Mouse (Mus musculus) G1E (cell line): ENCODE measurements around the gene Sdk1. TPM values are rescaled to one million over a fixed set of nuclear protein-coding genes. Genes with fewer than 3 reads are reported as not detected.

Experiments
- ATAC-seq: 2 replicates; pipeline ENCODE4 v1.8.0; 2016; ENCODE audit warnings: mild to moderate bottlenecking; ENCODE audit not compliant: insufficient number of reproducible peaks, poor library complexity, low FRiP score, severe bottlenecking; ENCODE audit errors: extremely low read depth
- DNase-seq: peaks from one replicate; pipeline ENCODE4 v3.0.0; 2012; ENCODE audit warnings: low spot score
- H3K27me3 ChIP-seq: 2 replicates; pipeline ENCODE4 v1.6.1; 2012; ENCODE audit warnings: mild to moderate bottlenecking, low read length, inconsistent platforms; ENCODE audit not compliant: insufficient read depth
- H3K36me3 ChIP-seq: replicated peaks from 2 replicates; pipeline ENCODE3; 2012; ENCODE audit warnings: mild to moderate bottlenecking, inconsistent platforms
- H3K4me1 ChIP-seq: 2 replicates; pipeline ENCODE4 v1.6.1; 2012; ENCODE audit warnings: low read depth, low read length, inconsistent platforms, mixed read lengths; ENCODE audit not compliant: insufficient read depth
- H3K4me3 ChIP-seq: 2 replicates; pipeline ENCODE4 v1.5.1; 2012; ENCODE audit warnings: low read depth, mild to moderate bottlenecking, inconsistent platforms, low read length, moderate library complexity, mixed read lengths
- H3K9me3 ChIP-seq: replicated peaks from 2 replicates; pipeline ENCODE4 v1.6.1; 2012; ENCODE audit warnings: inconsistent platforms
- CTCF ChIP-seq: IDR thresholded peaks from 2 replicates; pipeline ENCODE4 v1.5.1; 2012; ENCODE audit warnings: low read depth, low read length, inconsistent platforms, mixed read lengths
- GATA1 ChIP-seq: IDR thresholded peaks from 2 replicates; pipeline ENCODE4 v1.6.1; 2012; ENCODE audit warnings: borderline replicate concordance, low read length, inconsistent platforms, mixed read lengths
- GATA2 ChIP-seq: IDR thresholded peaks from 2 replicates; pipeline ENCODE4 v1.6.1; 2012; ENCODE audit warnings: low read depth, low read length, inconsistent platforms, borderline replicate concordance
- POLR2AphosphoS5 ChIP-seq: IDR thresholded peaks from 2 replicates; pipeline ENCODE4 v1.6.1; 2012; ENCODE audit warnings: low read depth, low read length, inconsistent platforms; ENCODE audit not compliant: insufficient replicate concordance
- TAL1 ChIP-seq: conservative IDR thresholded peaks from 2 replicates; pipeline ENCODE4 v1.6.1; 2012; ENCODE audit warnings: low read depth, low read length, inconsistent platforms, mixed read lengths
- polyA plus RNA-seq: library from polyadenylated mRNA; stranded (reverse); fragments of >175 nt; gene quantifications from 2 replicates; pipeline ENCODE4 v1.2.3, GENCODE M21; 2012
- total RNA-seq, 2 experiments: library from RNA; stranded (forward) in 1 of 2; stranded (reverse) in 1 of 2; fragments of 200-1000 nt in 1 of 2; fragments of >200 nt in 1 of 2; fragmentation: Nextera tagmentation in 1 of 2; gene quantifications; 2 replicates each; pipeline ENCODE4 v1.2.3; 2014 to 2017

Gene Sdk1
- total and polyA plus RNA-seq, 3 experiments, result 0.27 TPM; not detected in 2

- H3K4me1 ChIP-seq, result no peaks in the 10 kb centered on the region
- DNase-seq (no peak), ATAC-seq (no peak)
- H3K9me3 ChIP-seq, result peaks cover 47% of the 10 kb centered on the region
- no peak overlapping the region for H3K4me3 ChIP-seq
- no peaks in the 10 kb centered on the region for H3K36me3 ChIP-seq
- H3K27me3 ChIP-seq, result no peaks in the 10 kb centered on the region
- TF ChIP-seq GATA1 (no peak), CTCF (no peak), POLR2AphosphoS5 (no peak), TAL1 (no peak), GATA2 (no peak)
These were observed 326.8 kb downstream of the Sdk1 start for GRCm38 (mm10) chr5:141568106-141568505.

- no peak overlapping the region for H3K4me3 ChIP-seq
- no peaks in the 10 kb centered on the region for H3K36me3 ChIP-seq
- TF ChIP-seq GATA2, result no peak
- TF ChIP-seq GATA1, result no peak
- no peak for TF ChIP-seq POLR2AphosphoS5
- TF ChIP-seq CTCF, result no peak
- TF ChIP-seq TAL1, result no peak
- no peak for DNase-seq
- no peaks in the 10 kb centered on the region for H3K4me1 ChIP-seq
- H3K9me3 ChIP-seq, result peaks cover 54% of the 10 kb centered on the region
- no peaks in the 10 kb centered on the region for H3K27me3 ChIP-seq
- no peak for ATAC-seq
These were observed 329.2 kb downstream of the Sdk1 start for GRCm38 (mm10) chr5:141570442-141570841.

GRCm38 (mm10) chr5:141574263-141574662 lies 333.0 kb downstream of the Sdk1 start:
- H3K9me3 ChIP-seq, result peaks cover 57% of the 10 kb centered on the region
- DNase-seq, result no peak
- H3K4me1 ChIP-seq, result no peaks in the 10 kb centered on the region
- H3K4me3 ChIP-seq, result no peak overlapping the region
- H3K36me3 ChIP-seq, result no peaks in the 10 kb centered on the region
- no peak for ATAC-seq
- no peaks in the 10 kb centered on the region for H3K27me3 ChIP-seq
- TF ChIP-seq POLR2AphosphoS5, result no peak
- TF ChIP-seq GATA2, result no peak
- no peak for TF ChIP-seq GATA1
- TF ChIP-seq TAL1, result no peak
- TF ChIP-seq CTCF, result no peak

- H3K36me3 ChIP-seq, result no peaks in the 10 kb centered on the region
- H3K9me3 ChIP-seq, result peaks cover 51% of the 10 kb centered on the region
- H3K4me1 ChIP-seq, result no peaks in the 10 kb centered on the region
- H3K4me3 ChIP-seq, result no peak overlapping the region
- ATAC-seq (no peak), DNase-seq (no peak)
- TF ChIP-seq GATA1 (no peak), GATA2 (no peak), TAL1 (no peak), POLR2AphosphoS5 (no peak), CTCF (no peak)
- H3K27me3 ChIP-seq, result no peaks in the 10 kb centered on the region
These were observed 350.0 kb downstream of the Sdk1 start for GRCm38 (mm10) chr5:141591246-141591645.

- H3K9me3 ChIP-seq, result peaks cover 53% of the 10 kb centered on the region
- H3K4me1 ChIP-seq, result no peaks in the 10 kb centered on the region
- ATAC-seq, result no peak
- no peak overlapping the region for H3K4me3 ChIP-seq
- DNase-seq, result no peak
- TF ChIP-seq GATA1, result no peak
- no peak for TF ChIP-seq POLR2AphosphoS5
- TF ChIP-seq CTCF, result no peak
- no peak for TF ChIP-seq TAL1
- TF ChIP-seq GATA2, result no peak
- H3K36me3 ChIP-seq, result no peaks in the 10 kb centered on the region
- no peaks in the 10 kb centered on the region for H3K27me3 ChIP-seq
These were observed 371.4 kb downstream of the Sdk1 start for GRCm38 (mm10) chr5:141612721-141613120.

GRCm38 (mm10) chr5:141615763-141616162 lies 374.5 kb downstream of the Sdk1 start:
- DNase-seq (no peak), ATAC-seq (no peak)
- peaks cover 59% of the 10 kb centered on the region for H3K9me3 ChIP-seq
- H3K4me3 ChIP-seq, result no peak overlapping the region
- no peak for TF ChIP-seq TAL1
- TF ChIP-seq GATA2, result no peak
- TF ChIP-seq POLR2AphosphoS5, result no peak
- no peak for TF ChIP-seq GATA1
- TF ChIP-seq CTCF, result no peak
- H3K27me3 ChIP-seq, result no peaks in the 10 kb centered on the region
- H3K36me3 ChIP-seq, result no peaks in the 10 kb centered on the region
- no peaks in the 10 kb centered on the region for H3K4me1 ChIP-seq

- TF ChIP-seq POLR2AphosphoS5, result no peak
- no peak for TF ChIP-seq CTCF
- TF ChIP-seq GATA1, result no peak
- TF ChIP-seq GATA2, result no peak
- no peak for TF ChIP-seq TAL1
- ATAC-seq (no peak), DNase-seq (no peak)
- Histone ChIP-seq H3K27me3 (no peaks in the 10 kb centered on the region), H3K4me3 (no peak overlapping the region), H3K36me3 (no peaks in the 10 kb centered on the region), H3K9me3 (peaks cover 68% of the 10 kb centered on the region), H3K4me1 (no peaks in the 10 kb centered on the region)
These were observed 376.4 kb downstream of the Sdk1 start for GRCm38 (mm10) chr5:141617660-141618059.
